Mouse (Mus musculus) hindbrain, postnatal 0 days (tissue): ENCODE results near the gene Cenpt. TPM values are rescaled to one million over a fixed set of nuclear protein-coding genes. Genes with fewer than 3 reads are reported as not detected.
A peak's percentile ranks its signal among the peaks of the same experiment; 100 is the strongest.

ENCODE experiments used
- ATAC-seq: fragments of 200-750 bp; cut with Nextera tagmentation; 2 replicates; pipeline ENCODE4 v1.8.0; 2017; ENCODE audit warnings: mild to moderate bottlenecking, moderate TSS enrichment, moderate library complexity
- DNase-seq: peaks from one replicate; pipeline ENCODE4 v3.0.0-alpha.2; 2015; ENCODE audit warnings: low spot score
- H3K27ac ChIP-seq: fragments of 300-500 bp; sonication (generic); 2 replicates; pipeline ENCODE4 v1.5.1; 2014; ENCODE audit warnings: mild to moderate bottlenecking
- H3K27me3 ChIP-seq: fragments of 300-500 bp; sonication (generic); 2 replicates; pipeline ENCODE4 v1.6.1; 2014; ENCODE audit warnings: low read length, mixed read lengths; ENCODE audit not compliant: insufficient read depth
- H3K36me3 ChIP-seq: fragments of 300-500 bp; sonication (generic); 2 replicates; pipeline ENCODE4 v1.6.1; 2014; ENCODE audit warnings: low read length, mixed read lengths; ENCODE audit not compliant: insufficient read depth
- H3K4me1 ChIP-seq: fragments of 300-500 bp; sonication (generic); 2 replicates; pipeline ENCODE4 v1.6.1; 2014; ENCODE audit warnings: antibody characterized with exemption, low read length, mixed read lengths; ENCODE audit not compliant: insufficient read depth
- H3K4me2 ChIP-seq: fragments of 300-500 bp; sonication (generic); 2 replicates; pipeline ENCODE4 v1.6.1; 2014; ENCODE audit warnings: low read depth, mild to moderate bottlenecking, low read length, moderate library complexity, mixed read lengths
- H3K4me3 ChIP-seq: fragments of 300-500 bp; sonication (generic); 2 replicates; pipeline ENCODE4 v1.5.1; 2014; ENCODE audit warnings: low read length
- H3K9ac ChIP-seq: fragments of 300-500 bp; sonication (generic); replicated peaks from 2 replicates; pipeline ENCODE4 v1.6.1; 2014; ENCODE audit warnings: mild to moderate bottlenecking, low read length, moderate library complexity, mixed read lengths
- H3K9me3 ChIP-seq: fragments of 300-500 bp; sonication (generic); 2 replicates; pipeline ENCODE4 v1.6.1; 2016; ENCODE audit warnings: low read length, mixed read lengths
- CTCF ChIP-seq: IDR thresholded peaks from 2 replicates; pipeline ENCODE4 v1.5.1; 2016; ENCODE audit warnings: antibody characterized with exemption, control low read depth, low read depth
- WGBS: fragments of 180-500 bp; shearing (Covaris S2); extraction: QIAGEN DNeasy Blood & Tissue Kit; methylation state at CpG from one replicate; pipeline ENCODE4 v1.1.7; 2014; 5-methylcytosine and 5-hydroxymethylcytosine counted together
- polyA plus RNA-seq: library from polyadenylated mRNA; unstranded; fragments of >200 nt; fragmentation: Nextera tagmentation; extraction: Ambion mirVana; gene quantifications from 2 replicates; pipeline ENCODE4 v1.2.1, GENCODE M21; 2015
- total RNA-seq: library from RNA; depleted of rRNA; stranded (reverse); fragments of >200 nt; gene quantifications from 2 replicates; pipeline ENCODE4 v1.2.3, GENCODE M21; 2014

Gene Cenpt
- total and polyA plus RNA-seq, 2 experiments from 2014 or later = 39.9 to 45.3 TPM

DNA sequence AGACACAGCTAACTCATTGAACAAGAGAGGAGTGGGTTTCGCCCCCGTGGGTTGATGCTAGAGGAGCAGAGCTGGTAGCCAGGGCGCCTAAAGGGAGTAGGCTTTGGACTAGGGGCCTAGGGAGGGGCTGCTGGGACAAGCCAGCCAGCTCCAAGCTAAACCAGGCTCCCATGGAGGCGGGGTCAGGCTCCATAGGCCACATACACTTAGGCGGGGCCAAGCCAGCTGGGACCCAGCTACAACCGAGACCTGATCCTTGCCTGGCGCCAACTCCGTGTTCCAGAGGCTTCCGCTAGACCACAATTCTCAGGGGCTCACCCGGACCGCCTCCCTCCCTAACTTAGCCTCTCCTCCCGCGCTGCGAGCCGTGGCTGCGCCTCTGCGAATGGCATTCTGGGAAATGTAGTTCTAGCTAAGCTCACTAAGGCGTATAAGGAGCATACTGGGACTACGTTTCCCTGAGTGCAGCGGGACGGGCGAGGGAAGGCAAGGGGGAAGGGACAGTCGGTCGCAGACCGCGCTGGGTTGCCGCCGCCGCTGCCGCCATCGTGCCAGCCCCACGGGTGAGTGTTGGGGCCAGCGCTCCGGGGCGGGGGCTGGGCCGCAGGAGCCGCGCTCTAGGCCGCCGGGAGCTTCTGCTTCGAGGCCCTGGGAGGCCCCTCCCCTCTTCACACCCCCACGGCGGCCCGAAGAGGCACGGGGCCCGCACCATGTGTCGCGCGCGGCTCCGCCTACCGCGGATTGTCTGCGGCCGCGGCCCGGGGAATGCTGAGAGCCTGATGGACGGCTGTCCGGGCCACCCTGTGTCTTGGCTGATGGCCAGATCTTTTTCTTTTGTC lies 7.3 kb upstream of the Cenpt start, which contains the start of gene Nutf2:
Nutf2 (plus strand) TSS at position 438 of the 839 bp plus-strand sequence.
- peak within 1 kb of the TSS; percentile 87 for H3K4me2 ChIP-seq
- no peaks in the 10 kb centered on the region for H3K36me3 ChIP-seq
- H3K9me3 ChIP-seq = no peaks in the 10 kb centered on the region
- H3K4me3 ChIP-seq = peak within 1 kb of the TSS; percentile 95
- TF ChIP-seq CTCF = no peak
- H3K27ac ChIP-seq = peak within 1 kb of the TSS; percentile 92
- peak; percentile 97 for ATAC-seq
- DNase-seq = peak; percentile 99
- under 1% methylated on average over 59 of the region's 59 CpGs for WGBS
- H3K9ac ChIP-seq = peak within 1 kb of the TSS; percentile 98
- H3K4me1 ChIP-seq = peaks cover 26% of the 10 kb centered on the region
- H3K27me3 ChIP-seq = no peaks in the 10 kb centered on the region

DNA sequence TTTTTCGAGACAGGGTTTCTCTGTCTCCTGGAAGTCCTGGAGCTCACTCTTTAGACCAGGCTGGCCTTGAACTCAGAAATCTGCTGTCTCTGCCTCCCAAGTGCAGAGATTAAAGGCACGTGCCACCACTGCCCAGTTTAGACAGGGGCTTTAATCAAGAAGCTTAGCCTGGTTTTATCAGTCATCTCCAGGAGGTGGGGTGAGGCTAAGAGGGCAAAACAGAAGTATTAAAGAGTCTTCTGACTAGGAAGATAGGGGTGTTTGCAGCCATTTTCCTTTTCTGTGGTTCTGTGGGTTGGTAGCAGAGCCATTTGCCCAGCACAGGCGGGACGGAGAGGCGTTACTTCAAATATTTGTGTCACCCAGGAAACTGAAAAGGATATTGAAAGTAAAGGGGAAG lies 6.2 kb upstream of the Cenpt start:
- H3K4me2 ChIP-seq = no peak overlapping the region
- WGBS = 74% methylated on average over 5 of the region's 5 CpGs

DNA sequence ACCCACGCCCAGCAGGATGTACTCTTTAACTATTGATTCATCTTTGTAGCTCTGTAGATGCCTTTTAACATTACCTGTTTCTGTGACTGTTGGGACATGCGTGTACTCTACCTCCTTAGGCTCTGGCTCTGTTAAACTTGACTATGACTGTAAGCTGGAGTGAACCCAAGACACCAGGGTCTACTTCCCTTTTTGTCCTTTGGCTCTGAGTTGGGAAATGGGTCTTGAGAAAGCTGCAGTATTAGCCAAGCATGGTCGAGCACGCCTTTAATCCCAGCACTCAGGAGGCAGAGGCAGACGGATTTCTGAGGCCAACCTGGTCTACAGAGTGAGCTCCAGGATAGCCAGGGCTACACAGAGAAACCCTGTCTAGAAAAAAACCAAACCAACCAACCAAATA lies 5.4 kb upstream of the Cenpt start:
- H3K4me3 ChIP-seq = no peak overlapping the region
- no peaks in the 10 kb centered on the region for H3K9me3 ChIP-seq
- no peak for ATAC-seq
- 88% methylated on average over 5 of the region's 5 CpGs for WGBS
- H3K36me3 ChIP-seq = no peaks in the 10 kb centered on the region
- no peak for TF ChIP-seq CTCF
- H3K27ac ChIP-seq = no peak overlapping the region
- no peaks in the 10 kb centered on the region for H3K27me3 ChIP-seq
- H3K4me1 ChIP-seq = peaks cover 26% of the 10 kb centered on the region
- H3K9ac ChIP-seq = no peak overlapping the region
- DNase-seq = no peak
- no peak overlapping the region for H3K4me2 ChIP-seq

More for the DNA sequence above, 6.2 kb upstream of the Cenpt start:
- Histone ChIP-seq H3K9ac (no peak overlapping the region), H3K4me3 (no peak overlapping the region), H3K27ac (peak overlapping the region; percentile 92; the same call in 1 of the 2 replicates), H3K27me3 (no peaks in the 10 kb centered on the region), H3K9me3 (no peaks in the 10 kb centered on the region), H3K4me1 (peaks cover 26% of the 10 kb centered on the region), H3K36me3 (no peaks in the 10 kb centered on the region)
- no peak for TF ChIP-seq CTCF
- DNase-seq (no peak), ATAC-seq (no peak)

DNA sequence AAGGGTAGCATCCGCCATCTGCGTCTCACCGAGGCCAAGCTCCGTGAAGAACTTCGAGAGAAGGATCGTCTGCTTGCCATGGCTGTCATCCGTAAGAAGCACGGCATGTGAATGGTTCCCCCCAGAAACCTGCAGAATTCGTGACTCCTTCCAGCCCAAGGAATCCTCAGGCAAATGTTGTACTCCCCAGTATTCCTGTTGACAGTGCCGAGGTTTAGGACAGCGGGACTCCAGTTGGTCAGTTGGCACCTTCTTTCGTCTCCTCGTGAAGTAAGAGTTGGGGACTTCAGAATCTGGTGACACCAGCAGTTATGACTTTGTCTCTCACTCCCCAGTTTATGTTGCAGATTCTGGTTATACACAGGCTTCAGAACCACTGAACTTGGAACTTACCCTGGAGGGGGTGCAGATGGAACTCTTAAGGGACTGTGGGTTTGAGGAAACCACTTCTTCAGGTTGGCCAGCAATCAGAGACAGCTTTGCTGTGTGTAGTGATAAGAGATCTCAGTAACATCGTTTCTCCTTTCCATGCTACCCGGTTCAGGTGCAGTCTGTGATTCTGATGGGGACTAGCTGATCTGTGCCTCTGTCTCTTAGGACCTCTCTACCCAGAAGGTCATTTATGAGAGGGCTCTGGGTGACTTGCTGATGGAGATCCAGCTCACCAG lies 3.2 kb upstream of the Cenpt start:
- Histone ChIP-seq H3K27me3 (no peaks in the 10 kb centered on the region), H3K27ac (peak overlapping the region; percentile 79), H3K36me3 (no peaks in the 10 kb centered on the region), H3K4me2 (peak overlapping the region; percentile 98), H3K4me3 (peak overlapping the region; percentile 79), H3K9ac (peak overlapping the region; percentile 76), H3K4me1 (peaks cover 13% of the 10 kb centered on the region), H3K9me3 (no peaks in the 10 kb centered on the region)
- TF ChIP-seq CTCF = no peak
- DNase-seq (no peak), ATAC-seq (no peak)
- 17% methylated on average over 15 of the region's 15 CpGs for WGBS

DNA sequence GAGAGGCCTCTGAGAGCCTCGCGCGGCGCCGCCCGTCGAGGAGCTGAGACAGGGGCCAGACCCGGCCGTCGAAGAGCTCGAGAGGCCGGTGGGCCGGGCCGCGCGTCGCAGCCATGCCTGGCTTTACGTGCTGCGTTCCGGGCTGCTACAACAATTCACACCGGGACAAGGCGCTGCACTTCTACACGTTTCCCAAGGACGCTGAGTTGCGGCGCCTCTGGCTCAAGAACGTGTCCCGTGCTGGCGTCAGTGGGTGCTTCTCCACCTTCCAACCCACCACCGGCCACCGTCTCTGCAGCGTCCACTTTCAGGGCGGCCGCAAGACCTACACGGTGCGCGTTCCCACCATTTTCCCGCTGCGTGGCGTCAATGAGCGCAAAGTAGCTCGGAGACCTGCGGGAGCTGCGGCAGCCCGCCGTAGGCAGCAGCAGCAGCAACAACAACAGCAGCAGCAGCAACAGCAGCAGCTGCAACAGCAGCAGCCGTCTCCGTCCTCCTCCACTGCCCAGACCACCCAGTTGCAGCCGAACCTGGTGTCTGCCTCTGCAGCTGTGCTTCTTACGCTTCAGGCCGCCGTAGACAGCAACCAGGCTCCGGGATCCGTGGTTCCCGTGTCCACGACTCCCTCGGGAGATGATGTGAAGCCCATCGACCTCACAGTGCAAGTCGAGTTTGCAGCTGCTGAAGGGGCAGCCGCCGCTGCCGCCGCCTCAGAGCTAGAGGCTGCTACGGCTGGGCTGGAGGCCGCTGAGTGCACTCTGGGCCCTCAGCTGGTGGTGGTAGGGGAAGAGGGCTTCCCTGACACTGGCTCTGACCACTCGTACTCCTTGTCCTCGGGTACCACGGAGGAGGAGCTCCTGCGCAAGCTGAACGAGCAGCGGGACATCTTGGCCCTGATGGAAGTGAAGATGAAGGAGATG lies 2.4 kb upstream of the Cenpt start:
- peak; percentile 22; the same call in 1 of the 2 replicates for TF ChIP-seq CTCF
- Histone ChIP-seq H3K9ac (peak overlapping the region; percentile 76), H3K9me3 (no peaks in the 10 kb centered on the region), H3K4me3 (peak overlapping the region; percentile 79), H3K27me3 (no peaks in the 10 kb centered on the region), H3K4me2 (peak overlapping the region; percentile 98), H3K27ac (peak overlapping the region; percentile 79), H3K36me3 (no peaks in the 10 kb centered on the region), H3K4me1 (peaks cover 17% of the 10 kb centered on the region)
- ATAC-seq (peak; percentile 50), DNase-seq (peak; percentile 64)
- under 1% methylated on average over 70 of the region's 71 CpGs for WGBS

DNA sequence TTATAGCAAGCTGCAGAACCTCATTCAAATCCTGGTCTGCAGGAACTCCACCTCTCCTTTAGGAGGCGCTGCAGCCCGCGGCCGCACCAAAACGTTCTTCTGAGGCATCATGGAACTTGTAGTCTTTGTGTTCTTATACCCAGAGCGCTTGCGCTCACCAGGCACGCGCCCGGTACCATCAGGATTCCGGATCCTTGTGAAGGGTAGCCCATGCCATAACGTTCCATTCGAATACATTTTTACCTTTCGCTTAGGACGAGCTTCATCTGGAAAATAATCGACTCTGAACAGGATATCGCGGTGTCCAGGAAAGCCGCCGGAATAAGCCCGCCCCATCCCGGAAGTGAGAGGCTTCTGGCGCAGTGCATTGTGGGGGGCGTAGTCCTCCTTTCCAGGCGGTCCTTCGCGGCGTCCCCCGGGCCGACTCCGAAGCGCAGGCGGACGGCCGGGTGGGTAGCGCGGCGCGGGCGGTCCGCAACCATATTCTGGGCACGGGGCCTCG lies 1.7 kb upstream of the Cenpt start, which contains the start of gene Thap11:
Thap11 (plus strand) TSS at position 418 of the 502 bp plus-strand sequence.
- H3K9me3 ChIP-seq = no peaks in the 10 kb centered on the region
- WGBS = under 1% methylated on average over 43 of the region's 43 CpGs
- no peaks in the 10 kb centered on the region for H3K27me3 ChIP-seq
- TF ChIP-seq CTCF = peak; percentile 87
- peaks cover 20% of the 10 kb centered on the region for H3K4me1 ChIP-seq
- H3K4me3 ChIP-seq = peak within 1 kb of the TSS; percentile 79
- DNase-seq (peak; percentile 94), ATAC-seq (peak; percentile 92)
- peak within 1 kb of the TSS; percentile 76 for H3K9ac ChIP-seq
- H3K36me3 ChIP-seq = no peaks in the 10 kb centered on the region
- H3K4me2 ChIP-seq = peak within 1 kb of the TSS; percentile 98
- peak within 1 kb of the TSS; percentile 79 for H3K27ac ChIP-seq
